Mouse (Mus musculus) CD4-positive, CD25-positive, alpha-beta regulatory T cell, adult 9 weeks (primary cell): ENCODE results near the gene Dclre1a. TPM values are rescaled to one million over a fixed set of nuclear protein-coding genes. Genes with fewer than 3 reads are reported as not detected.

Experiments used
- polyA plus RNA-seq: library from polyadenylated mRNA; unstranded; fragments of 100-300 nt; shearing (Covaris generic); gene quantifications from one replicate; pipeline ENCODE4 v1.2.1, GENCODE M21; 2017

Dclre1a gene
- polyA plus RNA-seq: 11.9 TPM

DNA sequence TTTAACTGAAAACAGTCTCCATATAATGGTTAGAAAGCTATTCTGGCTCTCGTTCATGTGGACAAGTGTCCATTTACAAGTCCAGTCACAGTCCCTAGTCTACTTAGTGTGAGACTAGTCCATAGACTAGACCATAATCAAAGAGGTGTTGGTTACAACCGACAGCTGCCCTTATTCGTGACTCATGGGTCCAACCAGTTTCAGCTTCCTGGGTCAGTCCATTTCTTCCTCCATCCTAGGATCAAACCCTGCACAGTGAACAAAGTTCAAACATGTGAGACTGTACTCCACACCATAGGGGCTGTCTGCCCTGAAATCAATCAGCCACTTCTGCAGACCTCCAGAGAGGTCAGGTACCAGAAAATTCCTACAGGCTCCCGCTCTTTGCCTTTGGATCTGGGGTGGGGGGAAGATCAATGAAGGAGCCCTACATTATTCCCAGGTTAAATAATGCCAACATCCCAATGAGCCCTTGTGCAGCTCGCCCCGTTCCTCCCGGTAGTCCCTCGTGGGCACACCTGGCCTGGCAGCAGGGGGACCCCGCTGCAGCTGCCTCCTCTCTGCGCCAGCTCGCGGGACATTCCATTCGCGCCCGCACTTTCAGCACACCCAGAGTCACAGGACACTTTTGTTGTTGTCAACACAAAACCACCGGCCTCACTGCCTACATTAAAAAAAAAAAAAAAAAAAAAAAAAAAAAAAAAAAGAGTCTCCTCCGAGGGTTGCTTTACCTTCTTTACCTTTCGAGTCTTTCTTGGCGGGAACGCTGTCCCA lies at the start of gene Dclre1a:
TSS of gene Dclre1a (minus strand) at position 767 of the 774 bp plus-strand sequence.

DNA sequence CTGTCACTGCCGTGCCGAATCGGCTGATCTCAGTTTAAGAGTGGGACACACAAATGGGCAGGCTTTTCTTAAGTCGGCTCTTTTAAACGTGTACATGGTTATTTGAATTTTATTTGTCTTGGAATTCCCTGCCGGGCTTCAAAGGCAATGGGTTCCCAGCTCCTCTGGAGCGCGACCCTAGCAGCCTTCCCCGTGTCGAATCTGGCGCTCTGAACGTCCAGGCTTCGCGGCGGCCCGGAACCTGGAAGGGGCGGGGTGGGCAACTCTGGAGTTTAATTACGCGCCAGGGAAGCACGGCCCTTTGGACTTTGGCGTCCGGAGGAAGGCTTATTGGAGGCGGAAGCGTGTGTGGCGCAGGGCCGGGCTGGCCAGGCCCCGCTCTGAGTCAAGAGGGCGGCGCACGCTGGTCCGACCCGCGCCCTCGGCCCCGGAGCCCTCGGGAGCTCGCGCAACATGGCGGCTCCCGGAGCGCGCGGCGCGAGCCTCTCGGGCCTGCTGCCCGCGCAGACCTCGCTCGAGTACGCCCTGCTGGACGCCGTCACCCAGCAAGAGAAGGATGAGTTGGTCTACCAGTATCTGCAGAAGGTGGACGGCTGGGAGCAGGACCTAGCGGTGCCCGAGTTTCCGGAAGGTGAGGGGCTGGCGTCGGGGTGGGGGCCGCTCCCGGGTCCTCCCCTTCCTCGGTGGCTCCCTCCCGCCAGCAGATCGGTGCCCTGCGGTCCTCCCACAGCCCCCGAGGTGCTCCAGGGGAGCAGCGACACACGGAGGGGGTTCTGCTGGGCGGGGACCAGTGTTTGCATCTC lies 409 bp upstream of the Dclre1a start, which contains the start of gene Nhlrc2:
TSS of gene Nhlrc2 (plus strand) at position 32 of the 803 bp plus-strand sequence.

Other genes starting within 250 kb of the Dclre1a start
- 0.09 TPM for gene Nrap, start 158.2 kb downstream of the Dclre1a start, polyA plus RNA-seq
- 43.1 TPM for gene Casp7, start 151.1 kb downstream of the Dclre1a start, polyA plus RNA-seq
- gene Plekhs1, start 86.6 kb downstream of the Dclre1a start, polyA plus RNA-seq: 0.35 TPM
- 4.8 TPM for gene Nhlrc2, start within 50 bp of the Dclre1a start, polyA plus RNA-seq
- not detected for gene Adrb1, start 174.0 kb upstream of the Dclre1a start, polyA plus RNA-seq